Mouse (Mus musculus) myocyte (in vitro differentiated cells): ENCODE measurements around the gene Vmn1r54. TPM values are rescaled to one million over a fixed set of nuclear protein-coding genes. Genes with fewer than 3 reads are reported as not detected.
"Not testable (repeated sequence)": the region's sequence is repeated elsewhere in the genome, so short reads cannot be mapped to it uniquely, and the experiment has no call there.

Experiments used
- H3K27me3 ChIP-seq: one replicate; pipeline ENCODE4 v1.6.1; 2011; ENCODE audit not compliant: control insufficient read depth, insufficient read depth, insufficient read length
- H3K36me3 ChIP-seq: one replicate; pipeline ENCODE4 v1.6.1; 2011; ENCODE audit not compliant: control insufficient read depth, insufficient read depth
- H3K4me2 ChIP-seq: one replicate; pipeline ENCODE4 v1.6.1; 2011; ENCODE audit warnings: low read depth, control low read depth
- H3K4me3 ChIP-seq: one replicate; pipeline ENCODE4 v1.5.1; 2011; ENCODE audit warnings: mild to moderate bottlenecking, control low read depth, moderate library complexity
- H3K79me2 ChIP-seq: one replicate; pipeline ENCODE4 v1.6.1; 2011; ENCODE audit not compliant: control insufficient read depth, insufficient read depth
- H3ac ChIP-seq: one replicate; pipeline ENCODE4 v1.6.1; 2011; ENCODE audit not compliant: control insufficient read depth, insufficient read length
- CEBPB ChIP-seq: IDR thresholded peaks from 2 replicates; pipeline ENCODE4 v1.6.1; 2011; ENCODE audit warnings: mild to moderate bottlenecking, moderate library complexity; ENCODE audit not compliant: poor library complexity, insufficient read depth, severe bottlenecking
- E2F4 ChIP-seq: IDR thresholded peaks from one replicate; pipeline ENCODE4 v1.6.1; 2011; ENCODE audit warnings: mild to moderate bottlenecking, control low read depth, moderate library complexity; ENCODE audit not compliant: insufficient read depth
- MAX ChIP-seq: IDR thresholded peaks from one replicate; pipeline ENCODE4 v1.6.1; 2011; ENCODE audit warnings: low read depth, mild to moderate bottlenecking, control low read depth
- MYOD1 ChIP-seq, 3 experiments: IDR thresholded peaks; one replicate each; pipeline ENCODE4 v1.6.1; 2011; ENCODE audit warnings: control low read depth in 2 of 3, low read depth in 2 of 3, mild to moderate bottlenecking in 2 of 3, moderate library complexity in 1 of 3; ENCODE audit not compliant: insufficient read length in 2 of 3, control insufficient read depth in 1 of 3
- MYOG ChIP-seq, 3 experiments: IDR thresholded peaks; one replicate each; pipeline ENCODE4 v1.6.1; 2011; ENCODE audit warnings: control low read depth in 2 of 3, low read depth in 2 of 3, mild to moderate bottlenecking in 2 of 3; ENCODE audit not compliant: insufficient read length in 2 of 3, control insufficient read depth in 1 of 3, insufficient read depth in 1 of 3
- POLR2A ChIP-seq: IDR thresholded peaks from one replicate; pipeline ENCODE4 v1.6.1; 2011; ENCODE audit warnings: low read depth, mild to moderate bottlenecking, control low read depth, moderate library complexity; ENCODE audit not compliant: insufficient read length
- POLR2AphosphoS2 ChIP-seq: IDR thresholded peaks from one replicate; pipeline ENCODE4 v1.6.1; 2011; ENCODE audit warnings: low read depth, control low read depth; ENCODE audit not compliant: insufficient read length
- REST ChIP-seq: IDR thresholded peaks from one replicate; pipeline ENCODE4 v1.6.1; 2011; ENCODE audit warnings: mild to moderate bottlenecking, control low read depth, moderate library complexity; ENCODE audit not compliant: insufficient read depth, insufficient read length
- SRF ChIP-seq: IDR thresholded peaks from one replicate; pipeline ENCODE4 v1.6.1; 2011; ENCODE audit warnings: low read depth; ENCODE audit not compliant: control insufficient read depth, insufficient read length
- TCF12 ChIP-seq: IDR thresholded peaks from one replicate; pipeline ENCODE4 v1.6.1; 2011; ENCODE audit warnings: mild to moderate bottlenecking, control low read depth; ENCODE audit not compliant: poor library complexity, insufficient read depth, severe bottlenecking
- TCF3 ChIP-seq: IDR thresholded peaks from one replicate; pipeline ENCODE4 v1.6.1; 2011; ENCODE audit warnings: low read depth, control low read depth; ENCODE audit not compliant: insufficient read length
- USF1 ChIP-seq: IDR thresholded peaks from one replicate; pipeline ENCODE4 v1.6.1; 2011; ENCODE audit warnings: low read depth, mild to moderate bottlenecking, control low read depth, moderate library complexity
- polyA plus RNA-seq: library from polyadenylated mRNA; unstranded; fragments of >200 nt; fragmentation: generic; extraction: Trizol; gene quantifications from one replicate; pipeline ENCODE4 v1.2.1, GENCODE M21; 2012; ENCODE audit warnings: missing spikeins

The Vmn1r54 gene
- polyA plus RNA-seq = not detected

DNA sequence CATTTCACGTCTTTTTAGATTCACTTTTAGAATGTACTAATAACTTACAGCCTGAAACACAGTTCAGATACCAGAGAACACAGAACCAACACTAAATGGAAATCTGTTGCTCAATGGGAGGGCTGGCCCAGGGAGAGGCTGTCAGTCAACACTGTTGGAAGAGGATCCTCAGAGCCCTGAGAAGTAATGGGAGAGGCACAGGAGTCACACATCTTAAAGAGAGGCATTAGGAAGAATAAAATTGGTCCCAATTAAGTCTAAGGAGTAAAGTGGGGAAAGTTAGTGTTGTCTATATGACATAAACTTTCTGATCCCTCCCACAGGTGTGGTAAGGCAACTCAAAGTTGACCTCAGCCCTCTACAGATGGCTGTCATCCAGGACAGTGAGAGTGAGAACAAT lies at the start of gene Vmn1r54:
Gene Vmn1r54 (plus strand): TSS at position 301 of the 400 bp plus-strand sequence.
- H3K27me3 ChIP-seq = no peaks in the 10 kb centered on the region
- H3ac ChIP-seq = no peak within 1 kb of the TSS
- no peak within 1 kb of the TSS for H3K4me3 ChIP-seq
- no peaks in the 10 kb centered on the region for H3K79me2 ChIP-seq
- H3K4me2 ChIP-seq = no peak within 1 kb of the TSS
- no peaks in the 10 kb centered on the region for H3K36me3 ChIP-seq
- no peak for TF ChIP-seq MYOD1 (IDR thresholded peaks at IDR 0.05; ENCODE audit: control insufficient read depth in 1 of 3, insufficient read length in 2 of 3, low read depth in 2 of 3)
- no peak for TF ChIP-seq E2F4
- TF ChIP-seq MAX = no peak
- no peak for TF ChIP-seq REST
- TF ChIP-seq SRF = no peak
- no peak for TF ChIP-seq POLR2A
- no peak for TF ChIP-seq CEBPB
- no peak for TF ChIP-seq MYOG (IDR thresholded peaks at IDR 0.05; ENCODE audit: control insufficient read depth in 1 of 3, insufficient read depth in 1 of 3, insufficient read length in 2 of 3, low read depth in 2 of 3)
- TF ChIP-seq USF1 = no peak
- no peak for TF ChIP-seq TCF12
- TF ChIP-seq TCF3 = no peak
- no peak for TF ChIP-seq POLR2AphosphoS2

DNA sequence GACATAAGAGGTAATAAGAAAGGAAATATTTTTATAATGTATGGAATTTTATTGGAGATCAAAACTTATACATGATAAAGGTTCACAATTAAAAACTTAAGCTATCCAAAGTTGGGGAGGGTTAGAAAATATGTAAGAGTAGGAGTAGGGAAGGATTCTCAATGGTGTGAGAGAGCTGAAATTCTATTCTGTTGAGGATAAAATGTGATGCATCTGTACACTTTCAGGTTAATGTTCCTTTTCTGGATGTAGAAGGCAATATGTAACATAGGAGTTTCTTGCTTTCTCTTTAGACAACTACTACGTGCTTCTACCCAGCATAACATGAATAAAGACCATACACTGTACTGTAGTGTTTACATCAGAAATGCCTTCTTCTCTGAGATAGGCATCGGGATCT lies 43.6 kb upstream of the Vmn1r54 start, which contains the start of gene V1ra8:
Gene V1ra8 (plus strand): TSS at position 301 of the 400 bp plus-strand sequence.
- H3K4me2 ChIP-seq, H3K27me3 ChIP-seq, H3K4me3 ChIP-seq, H3ac ChIP-seq, H3K36me3 ChIP-seq, H3K79me2 ChIP-seq: not testable (repeated sequence)

DNA sequence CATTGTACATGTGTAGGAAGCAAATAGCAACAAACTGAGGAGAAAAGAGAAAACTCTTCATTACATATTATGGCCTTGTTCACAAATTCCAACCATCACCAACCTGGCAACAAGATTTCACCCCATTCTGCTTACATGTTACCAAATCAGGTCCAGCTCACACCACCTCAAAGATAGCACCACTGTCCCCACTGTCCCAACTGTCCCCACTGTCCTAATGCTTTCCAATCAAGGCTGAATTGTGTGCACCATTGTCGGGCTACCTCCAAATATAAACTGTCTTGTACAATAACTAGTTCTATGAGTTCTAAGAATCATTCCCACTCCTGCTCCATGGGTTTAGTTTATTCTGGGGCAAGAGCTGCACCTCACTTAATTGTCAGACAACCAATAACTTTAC lies 21.8 kb upstream of the Vmn1r54 start, which contains the start of gene Vmn1r53:
Gene Vmn1r53 (minus strand): TSS at position 101 of the 400 bp plus-strand sequence.
- Histone ChIP-seq H3K27me3 (no peaks in the 10 kb centered on the region), H3K79me2 (no peaks in the 10 kb centered on the region), H3K4me2 (no peak within 1 kb of the TSS), H3ac (no peak within 1 kb of the TSS), H3K36me3 (no peaks in the 10 kb centered on the region), H3K4me3 (no peak within 1 kb of the TSS)
- no peak for TF ChIP-seq TCF3

DNA sequence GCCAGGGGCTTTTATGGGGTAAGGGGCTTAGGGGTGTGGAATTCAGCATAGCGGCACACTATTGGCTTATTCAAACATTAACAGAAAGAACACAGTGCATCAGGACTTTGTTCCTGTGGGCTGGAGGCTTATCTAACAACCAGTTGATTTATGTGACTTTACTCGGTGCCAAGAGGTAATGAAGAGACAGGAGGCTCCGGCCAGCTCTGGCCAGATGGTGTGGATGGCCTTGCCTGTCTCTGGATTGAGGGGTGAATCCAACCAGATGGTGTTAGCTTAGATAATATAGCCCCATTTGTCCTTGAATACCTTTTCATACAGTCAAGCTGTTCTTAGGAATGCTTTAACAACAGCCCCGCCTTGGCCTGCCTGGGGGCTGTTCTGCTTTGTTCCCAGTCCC lies 14.0 kb upstream of the Vmn1r54 start:
- not testable (repeated sequence) for H3K4me2 ChIP-seq, H3ac ChIP-seq, H3K79me2 ChIP-seq, H3K36me3 ChIP-seq, H3K4me3 ChIP-seq, H3K27me3 ChIP-seq

DNA sequence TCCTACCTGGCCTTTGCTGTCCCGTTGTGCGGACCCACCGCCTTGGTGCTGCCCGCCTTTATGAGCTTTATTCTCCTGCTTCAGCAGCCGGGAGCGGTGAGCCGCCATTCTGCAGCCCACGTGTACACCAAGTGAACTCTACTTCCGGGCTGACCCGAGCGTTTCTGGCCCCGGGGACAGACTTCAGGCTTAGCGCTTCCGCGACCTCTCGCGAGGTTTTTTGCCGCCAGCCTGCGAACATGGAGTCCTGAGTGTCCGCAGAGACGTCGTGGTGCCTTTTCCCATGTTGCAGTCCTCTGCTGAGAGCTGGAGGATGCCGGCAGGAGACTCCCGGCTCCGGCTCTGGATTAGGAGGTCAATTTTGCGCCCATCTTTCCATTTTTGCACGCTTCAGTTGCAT lies 13.4 kb upstream of the Vmn1r54 start:
- H3K4me3 ChIP-seq = no peak overlapping the region
- H3ac ChIP-seq = no peak overlapping the region
- no peak for TF ChIP-seq E2F4
- TF ChIP-seq MYOD1 (IDR thresholded peaks at IDR 0.05; ENCODE audit: control insufficient read depth in 1 of 3, insufficient read length in 2 of 3, low read depth in 2 of 3) = no peak
- no peak for TF ChIP-seq POLR2A
- TF ChIP-seq TCF12 = no peak
- TF ChIP-seq MYOG (IDR thresholded peaks at IDR 0.05; ENCODE audit: control insufficient read depth in 1 of 3, insufficient read depth in 1 of 3, insufficient read length in 2 of 3, low read depth in 2 of 3) = no peak
- no peak for TF ChIP-seq USF1
- no peak for TF ChIP-seq CEBPB
- no peak for TF ChIP-seq TCF3
- no peak for TF ChIP-seq POLR2AphosphoS2
- TF ChIP-seq MAX = no peak
- TF ChIP-seq SRF = no peak
- no peak for TF ChIP-seq REST
- H3K27me3 ChIP-seq = no peaks in the 10 kb centered on the region
- no peak overlapping the region for H3K4me2 ChIP-seq
- H3K79me2 ChIP-seq = no peaks in the 10 kb centered on the region
- no peaks in the 10 kb centered on the region for H3K36me3 ChIP-seq

DNA sequence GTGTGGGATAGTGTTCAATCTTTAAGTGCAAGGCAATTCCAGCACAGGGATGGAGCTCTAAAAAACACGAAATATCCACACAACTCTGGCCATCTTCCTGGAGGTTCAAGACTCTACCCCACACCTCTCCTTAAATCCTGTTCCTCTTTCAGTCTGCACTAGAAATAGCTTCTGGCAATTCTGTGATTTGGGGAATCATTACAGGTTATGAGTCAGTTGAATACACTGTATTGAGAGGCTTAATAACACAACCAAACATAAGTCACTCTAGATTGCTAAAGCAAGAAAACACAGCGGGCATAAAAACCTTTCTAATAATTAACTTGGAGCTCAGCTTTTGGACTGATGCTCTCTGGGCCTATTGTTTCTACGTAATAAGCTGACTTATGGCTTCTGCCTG lies 2.1 kb upstream of the Vmn1r54 start:
- Histone ChIP-seq H3K27me3 (no peaks in the 10 kb centered on the region), H3K4me2 (no peak overlapping the region), H3K36me3 (no peaks in the 10 kb centered on the region), H3K4me3 (no peak overlapping the region), H3K79me2 (no peaks in the 10 kb centered on the region), H3ac (no peak overlapping the region)
- TF ChIP-seq SRF (no peak), TCF12 (no peak), USF1 (no peak), REST (no peak), TCF3 (no peak), POLR2AphosphoS2 (no peak), POLR2A (no peak), CEBPB (no peak), MYOG (IDR thresholded peaks at IDR 0.05; ENCODE audit: control insufficient read depth in 1 of 3, insufficient read depth in 1 of 3, insufficient read length in 2 of 3, low read depth in 2 of 3) (no peak), MYOD1 (IDR thresholded peaks at IDR 0.05; ENCODE audit: control insufficient read depth in 1 of 3, insufficient read length in 2 of 3, low read depth in 2 of 3) (no peak), MAX (no peak), E2F4 (no peak)
